Mouse (Mus musculus): ENCODE measurements at regions not wholly inside any gene's neighbourhood (a gene's known extent, or its start where the extent isn't known, plus 50 kb on each side); places are given as distances from the start of the nearest gene placed in this dataset.
A peak's percentile ranks its signal among the peaks of the same experiment; 100 is the strongest.

GRCm38 (mm10) chr1:177633966-177634602, 95.5 kb upstream of the 1700016C15Rik start:
- Histone ChIP-seq H3K4me3 (no peak overlapping the region), H3K27me3 (ENCODE audit: low read depth, poor library complexity, severe bottlenecking) (no peaks in the 10 kb centered on the region), H3K4me1 (peaks cover 23% of the 10 kb centered on the region), H3K36me3 (no peaks in the 10 kb centered on the region), H3K27ac (replicated peaks) (0 out of 2 replicates have a peak overlapping the region, but pooled peaks have one; percentile 52), H3K9me3 (replicated peaks) (no peaks in the 10 kb centered on the region)
- no peak for DNase-seq (ENCODE audit: low spot score)
- WGBS, result 79% methylated on average over 9 of the region's 9 CpGs

GRCm38 (mm10) chr1:177637061-177637460, 92.6 kb upstream of the 1700016C15Rik start:
- no peak for DNase-seq (ENCODE audit: low spot score)
- H3K36me3 ChIP-seq, result no peaks in the 10 kb centered on the region
- no peak overlapping the region for H3K4me3 ChIP-seq
- H3K27ac ChIP-seq (replicated peaks), result peak overlapping the region; percentile 18; the same call in 1 of the 2 replicates
- H3K9me3 ChIP-seq (replicated peaks), result no peaks in the 10 kb centered on the region
- 88% methylated on average over 9 of the region's 9 CpGs for WGBS
- H3K4me1 ChIP-seq, result peaks cover 45% of the 10 kb centered on the region
- no peaks in the 10 kb centered on the region for H3K27me3 ChIP-seq (ENCODE audit: low read depth, poor library complexity, severe bottlenecking)

- Histone ChIP-seq H3K4me1 (peaks cover 56% of the 10 kb centered on the region), H3K27ac (replicated peaks) (peak overlapping the region; percentile 87), H3K4me3 (no peak overlapping the region), H3K27me3 (ENCODE audit: low read depth, poor library complexity, severe bottlenecking) (no peaks in the 10 kb centered on the region), H3K36me3 (no peaks in the 10 kb centered on the region), H3K9me3 (replicated peaks) (no peaks in the 10 kb centered on the region)
- WGBS, result 94% methylated on average over 10 of the region's 10 CpGs
- DNase-seq (ENCODE audit: low spot score), result no peak
These were observed 91.2 kb upstream of the 1700016C15Rik start for GRCm38 (mm10) chr1:177638381-177638780.

- 35% methylated on average over 20 of the region's 20 CpGs for WGBS
- Histone ChIP-seq H3K4me3 (peak overlapping the region; percentile 38), H3K4me1 (peaks cover 46% of the 10 kb centered on the region), H3K27me3 (ENCODE audit: low read depth, poor library complexity, severe bottlenecking) (no peaks in the 10 kb centered on the region), H3K9me3 (replicated peaks) (no peaks in the 10 kb centered on the region), H3K36me3 (no peaks in the 10 kb centered on the region), H3K27ac (replicated peaks) (peak overlapping the region; percentile 87)
- peak; percentile 78 for DNase-seq (ENCODE audit: low spot score)
These were observed 89.4 kb upstream of the 1700016C15Rik start for GRCm38 (mm10) chr1:177639931-177640846.

- peak overlapping the region; percentile 72 for H3K27ac ChIP-seq (replicated peaks)
- H3K36me3 ChIP-seq, result no peaks in the 10 kb centered on the region
- 78% methylated on average over 10 of the region's 10 CpGs for WGBS
- H3K4me1 ChIP-seq, result peaks cover 58% of the 10 kb centered on the region
- no peaks in the 10 kb centered on the region for H3K9me3 ChIP-seq (replicated peaks)
- H3K27me3 ChIP-seq (ENCODE audit: low read depth, poor library complexity, severe bottlenecking), result no peaks in the 10 kb centered on the region
- H3K4me3 ChIP-seq, result no peak overlapping the region
- no peak for DNase-seq (ENCODE audit: low spot score)
These were observed 86.7 kb upstream of the 1700016C15Rik start for GRCm38 (mm10) chr1:177642712-177643467.

- 92% methylated on average over 3 of the region's 3 CpGs for WGBS
- Histone ChIP-seq H3K4me1 (peaks cover 54% of the 10 kb centered on the region), H3K4me3 (no peak overlapping the region), H3K27ac (replicated peaks) (peak overlapping the region; percentile 72; the same call in 1 of the 2 replicates), H3K36me3 (no peaks in the 10 kb centered on the region), H3K27me3 (ENCODE audit: low read depth, poor library complexity, severe bottlenecking) (no peaks in the 10 kb centered on the region), H3K9me3 (replicated peaks) (no peaks in the 10 kb centered on the region)
- no peak for DNase-seq (ENCODE audit: low spot score)
These were observed 86.0 kb upstream of the 1700016C15Rik start for GRCm38 (mm10) chr1:177643662-177644061.

GRCm38 (mm10) chr1:177644214-177644613, 85.4 kb upstream of the 1700016C15Rik start:
- Histone ChIP-seq H3K9me3 (replicated peaks) (no peaks in the 10 kb centered on the region), H3K4me3 (no peak overlapping the region), H3K27me3 (ENCODE audit: low read depth, poor library complexity, severe bottlenecking) (no peaks in the 10 kb centered on the region), H3K36me3 (no peaks in the 10 kb centered on the region), H3K4me1 (peaks cover 49% of the 10 kb centered on the region), H3K27ac (replicated peaks) (no peak overlapping the region)
- WGBS, result 88% methylated on average over 4 of the region's 4 CpGs
- no peak for DNase-seq (ENCODE audit: low spot score)

GRCm38 (mm10) chr1:177645327-177645726, 84.3 kb upstream of the 1700016C15Rik start:
- Histone ChIP-seq H3K36me3 (no peaks in the 10 kb centered on the region), H3K27ac (replicated peaks) (no peak overlapping the region; the same call in 1 of the 2 replicates), H3K4me1 (peaks cover 49% of the 10 kb centered on the region), H3K9me3 (replicated peaks) (no peaks in the 10 kb centered on the region), H3K4me3 (no peak overlapping the region), H3K27me3 (ENCODE audit: low read depth, poor library complexity, severe bottlenecking) (no peaks in the 10 kb centered on the region)
- no peak for DNase-seq (ENCODE audit: low spot score)
- WGBS, result 70% methylated on average over 4 of the region's 4 CpGs

GRCm38 (mm10) chr1:177645897-177646535, 83.6 kb upstream of the 1700016C15Rik start:
- Histone ChIP-seq H3K4me3 (no peak overlapping the region), H3K36me3 (no peaks in the 10 kb centered on the region), H3K27me3 (ENCODE audit: low read depth, poor library complexity, severe bottlenecking) (no peaks in the 10 kb centered on the region), H3K4me1 (peaks cover 43% of the 10 kb centered on the region), H3K9me3 (replicated peaks) (no peaks in the 10 kb centered on the region), H3K27ac (replicated peaks) (peak overlapping the region; percentile 46; the same call in 1 of the 2 replicates)
- DNase-seq (ENCODE audit: low spot score), result no peak
- 71% methylated on average over 5 of the region's 5 CpGs for WGBS

- Histone ChIP-seq H3K4me1 (peaks cover 32% of the 10 kb centered on the region), H3K9me3 (replicated peaks) (no peaks in the 10 kb centered on the region), H3K36me3 (no peaks in the 10 kb centered on the region), H3K27ac (replicated peaks) (no peak overlapping the region), H3K4me3 (no peak overlapping the region), H3K27me3 (ENCODE audit: low read depth, poor library complexity, severe bottlenecking) (no peaks in the 10 kb centered on the region)
- WGBS, result 89% methylated on average over 1 of the region's 1 CpGs
- no peak for DNase-seq (ENCODE audit: low spot score)
These were observed 81.7 kb upstream of the 1700016C15Rik start for GRCm38 (mm10) chr1:177647876-177648275.

- no peak overlapping the region for H3K4me3 ChIP-seq
- DNase-seq (ENCODE audit: low spot score), result no peak
- no peak overlapping the region for H3K27ac ChIP-seq (replicated peaks)
- 90% methylated on average over 4 of the region's 4 CpGs for WGBS
- H3K36me3 ChIP-seq, result no peaks in the 10 kb centered on the region
- peaks cover 27% of the 10 kb centered on the region for H3K4me1 ChIP-seq
- H3K27me3 ChIP-seq (ENCODE audit: low read depth, poor library complexity, severe bottlenecking), result no peaks in the 10 kb centered on the region
- H3K9me3 ChIP-seq (replicated peaks), result no peaks in the 10 kb centered on the region
These were observed 80.6 kb upstream of the 1700016C15Rik start for GRCm38 (mm10) chr1:177648974-177649373.

GRCm38 (mm10) chr1:177651219-177651618, 78.4 kb upstream of the 1700016C15Rik start:
- Histone ChIP-seq H3K4me1 (peaks cover 14% of the 10 kb centered on the region), H3K4me3 (no peak overlapping the region), H3K36me3 (no peaks in the 10 kb centered on the region), H3K9me3 (replicated peaks) (no peaks in the 10 kb centered on the region), H3K27me3 (ENCODE audit: low read depth, poor library complexity, severe bottlenecking) (no peaks in the 10 kb centered on the region), H3K27ac (replicated peaks) (no peak overlapping the region)
- 73% methylated on average over 5 of the region's 5 CpGs for WGBS
- DNase-seq (ENCODE audit: low spot score), result no peak

Measured in midbrain, embryonic 10.5 days (tissue).